Mouse (Mus musculus): ENCODE measurements around the gene Cabcoco1.
A peak's percentile ranks its signal among the peaks of the same experiment; 100 is the strongest.

Cabcoco1 gene

GRCm38 (mm10) chr10:68541139-68541942 lies at the start of gene Cabcoco1:
Cabcoco1 (minus strand) TSS chr10:68541896.
- peak; percentile 38 to 59 for DNase-seq (ENCODE audit: low spot score in 2 of 2)

DNA sequence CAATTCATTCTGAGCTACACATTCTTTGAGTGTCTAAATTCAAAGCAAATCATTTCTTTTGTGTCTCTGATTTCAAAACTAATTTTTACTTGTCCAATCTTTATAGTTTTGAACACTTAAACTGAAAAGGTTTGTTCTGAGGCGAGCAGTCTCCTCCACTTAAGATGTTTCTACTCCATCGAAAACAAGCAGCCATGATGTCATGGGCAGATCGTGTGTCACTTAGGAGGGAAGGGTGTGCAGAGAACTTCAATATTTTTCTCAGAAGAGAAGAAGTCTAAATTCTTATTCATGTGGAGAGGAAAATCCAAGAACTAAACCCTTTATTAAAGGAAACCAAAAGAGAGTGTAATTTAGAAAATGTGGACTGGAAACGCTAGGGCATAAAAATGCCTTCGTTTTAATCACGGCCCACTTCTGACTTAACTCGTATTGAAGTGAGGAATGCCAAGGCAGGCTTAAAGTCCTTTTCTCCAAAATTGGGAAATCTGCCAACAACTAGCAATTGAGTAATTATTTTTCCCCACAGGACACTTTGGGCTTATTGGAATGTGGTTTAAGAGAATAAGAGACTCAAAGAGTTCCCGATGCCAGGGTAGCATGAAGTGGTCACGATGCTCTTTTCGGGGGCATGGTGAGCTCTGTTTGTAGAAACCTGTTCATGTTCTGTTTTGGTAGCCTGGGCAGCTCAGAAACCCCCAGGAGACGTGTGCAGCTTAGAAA lies 48.0 kb upstream of the Cabcoco1 start:
- no peak for DNase-seq (ENCODE audit: low spot score in 2 of 2)

DNA sequence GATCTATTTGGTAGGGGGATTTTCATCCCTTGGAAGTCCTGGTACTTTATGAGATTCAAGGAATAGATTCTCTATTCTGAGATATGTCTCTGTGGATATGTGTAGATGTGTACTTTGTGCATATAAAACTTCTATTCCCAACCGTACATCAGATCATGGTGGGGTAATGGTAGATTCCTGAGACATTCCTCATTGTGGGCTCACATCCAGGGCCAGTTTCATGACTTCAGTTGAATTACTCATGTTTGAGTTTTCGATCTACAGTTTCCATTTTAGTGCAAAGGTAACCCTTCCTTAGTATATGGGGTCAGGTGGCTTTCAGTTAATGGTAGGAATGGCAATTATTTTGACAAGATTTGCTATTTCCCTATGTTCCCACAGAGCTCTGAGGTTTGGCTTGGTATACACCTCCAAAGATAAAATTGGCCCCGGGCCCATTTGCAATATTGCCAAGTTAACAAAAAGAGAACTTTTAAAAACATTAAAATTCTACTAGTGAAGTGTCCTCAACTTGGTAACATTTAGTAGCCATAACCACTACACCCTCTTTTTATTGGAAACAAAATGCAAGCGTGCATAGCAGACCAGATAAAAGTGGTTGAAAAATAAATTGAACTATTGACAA lies 45.8 kb upstream of the Cabcoco1 start:
- DNase-seq (ENCODE audit: low spot score in 2 of 2), result no peak

GRCm38 (mm10) chr10:68577321-68577720 lies 35.6 kb upstream of the Cabcoco1 start:
- DNase-seq (ENCODE audit: low spot score in 2 of 2), result no peak

DNA sequence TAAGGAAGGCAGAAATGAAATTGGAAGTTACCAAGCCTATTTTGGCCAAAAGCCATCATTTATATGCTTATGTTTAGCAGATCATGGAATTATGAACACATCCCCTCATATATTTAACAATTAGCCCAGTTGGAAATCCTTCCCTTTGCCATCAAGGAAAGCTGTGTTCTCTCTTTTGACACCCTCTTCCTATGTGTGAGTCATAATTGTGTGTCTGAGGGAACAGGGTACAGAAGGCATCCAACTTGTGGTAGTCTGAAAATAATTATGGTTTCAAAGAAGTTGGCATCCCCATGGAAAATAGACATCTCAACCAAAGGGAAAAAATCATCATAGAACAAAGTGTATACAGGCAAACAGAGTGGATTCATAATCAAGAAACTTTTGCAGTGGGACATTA lies 26.5 kb upstream of the Cabcoco1 start:
- no peak for DNase-seq (ENCODE audit: low spot score in 2 of 2)

GRCm38 (mm10) chr10:68562344-68562743 lies 20.6 kb upstream of the Cabcoco1 start:
- DNase-seq (ENCODE audit: low spot score in 2 of 2), result no peak

- no peak for DNase-seq (ENCODE audit: low spot score in 2 of 2)
These were observed 17.1 kb upstream of the Cabcoco1 start for GRCm38 (mm10) chr10:68558828-68559219.

DNA sequence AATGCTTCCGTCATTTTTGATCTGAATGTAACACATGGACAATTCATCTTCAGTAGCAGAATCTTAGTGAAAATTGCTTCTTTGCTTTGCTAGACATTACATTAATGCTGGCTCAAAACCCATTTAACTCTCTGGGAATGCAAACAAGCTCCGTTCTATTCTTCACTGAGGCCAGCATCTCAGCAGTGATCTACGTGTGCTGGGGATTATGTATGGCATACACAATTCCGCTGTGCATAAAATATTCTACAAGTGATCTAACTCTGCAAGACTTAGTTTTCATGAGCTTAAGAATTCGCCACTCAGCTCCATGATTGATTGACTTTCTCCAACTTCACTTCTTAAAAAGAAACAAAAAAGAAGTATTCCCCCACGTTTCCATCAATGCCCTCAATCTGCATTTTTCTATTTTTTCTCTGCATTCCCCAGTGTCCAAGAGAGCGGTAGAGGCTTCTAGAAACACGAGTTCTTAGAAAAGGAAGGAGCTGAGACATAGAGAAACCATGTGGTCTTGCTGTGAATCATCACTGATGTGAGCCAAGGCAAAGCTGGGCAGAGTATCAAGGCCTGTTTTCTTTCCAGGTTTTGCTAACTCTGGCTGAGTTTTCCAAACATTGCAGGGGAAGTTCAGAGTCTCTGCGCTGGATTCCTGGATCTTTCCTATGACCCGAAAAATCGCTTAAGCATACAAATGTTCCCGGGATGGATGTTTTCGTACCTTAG lies 16.6 kb upstream of the Cabcoco1 start:
- DNase-seq (ENCODE audit: low spot score in 2 of 2), result peak; percentile 68 to 84

DNA sequence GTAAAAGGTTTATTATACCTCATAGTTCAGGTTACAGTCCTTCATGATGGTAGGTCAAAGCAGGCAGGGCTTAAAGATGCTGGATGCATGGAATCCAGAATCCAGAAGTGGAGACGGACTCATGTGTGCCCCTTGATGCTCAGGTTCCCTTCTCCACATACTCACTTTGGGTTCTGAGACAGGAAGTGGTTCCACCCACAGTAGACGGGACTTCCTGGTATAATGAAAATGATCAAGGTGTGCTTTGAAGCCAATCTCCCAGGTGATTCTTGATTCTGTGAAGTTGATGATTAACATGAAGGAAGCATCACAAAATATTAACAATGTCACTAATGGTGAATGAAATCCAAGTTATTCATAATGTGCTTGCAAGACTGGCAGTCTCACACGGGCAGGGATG lies 12.0 kb upstream of the Cabcoco1 start:
- no peak for DNase-seq (ENCODE audit: low spot score in 2 of 2)

GRCm38 (mm10) chr10:68552556-68552955 lies 10.9 kb upstream of the Cabcoco1 start:
- no peak for DNase-seq (ENCODE audit: low spot score in 2 of 2)

DNA sequence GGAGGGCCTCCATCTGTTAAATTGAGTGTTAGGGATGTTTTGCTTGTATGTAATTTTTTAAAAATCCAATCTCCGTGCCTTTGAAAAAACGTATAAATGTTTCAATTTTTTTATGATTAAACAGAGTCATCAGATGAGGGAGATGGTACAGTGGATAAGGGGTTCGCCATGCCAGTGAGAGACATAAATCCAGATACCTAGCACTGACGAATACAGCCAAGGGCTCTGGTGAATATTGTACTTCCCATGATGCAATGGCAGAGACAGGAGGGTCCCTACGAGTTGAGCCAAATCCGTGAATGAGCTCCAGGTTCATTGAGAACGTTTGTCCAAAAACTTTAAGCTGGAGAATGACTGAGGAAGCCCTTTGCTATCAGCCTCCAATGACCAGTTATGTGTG lies 9.6 kb upstream of the Cabcoco1 start:
- no peak for DNase-seq (ENCODE audit: low spot score in 2 of 2)

GRCm38 (mm10) chr10:68550668-68551267 lies 9.1 kb upstream of the Cabcoco1 start:
- no peak for DNase-seq (ENCODE audit: low spot score in 2 of 2)

GRCm38 (mm10) chr10:68543107-68543506 lies 1.4 kb upstream of the Cabcoco1 start:
- no peak for DNase-seq (ENCODE audit: low spot score in 2 of 2)

GRCm38 (mm10) chr10:68541943-68542420 lies 286 bp upstream of the Cabcoco1 start:
- no peak for DNase-seq (ENCODE audit: low spot score in 2 of 2)

DNA sequence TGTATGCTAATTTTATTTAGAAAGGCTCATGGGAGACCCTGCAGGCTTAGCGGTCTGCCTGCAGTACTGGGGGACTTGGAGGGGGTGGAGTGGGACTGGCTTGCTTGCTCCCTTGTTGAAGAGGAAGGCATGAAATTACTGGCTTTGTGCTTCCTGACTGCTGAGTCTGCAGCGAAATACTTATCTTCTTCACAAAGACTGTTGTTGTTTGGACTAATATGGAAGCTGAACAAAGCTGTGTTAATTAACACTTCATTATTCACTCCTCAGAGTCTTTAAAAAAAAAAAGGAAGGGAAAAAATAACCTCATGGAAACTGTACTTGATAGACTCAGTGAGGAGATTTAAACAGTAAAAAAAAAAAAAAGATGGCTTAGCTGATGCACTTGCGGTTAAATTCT lies 1.1 kb downstream of the Cabcoco1 start:
- DNase-seq (ENCODE audit: low spot score in 2 of 2), result no peak

DNA sequence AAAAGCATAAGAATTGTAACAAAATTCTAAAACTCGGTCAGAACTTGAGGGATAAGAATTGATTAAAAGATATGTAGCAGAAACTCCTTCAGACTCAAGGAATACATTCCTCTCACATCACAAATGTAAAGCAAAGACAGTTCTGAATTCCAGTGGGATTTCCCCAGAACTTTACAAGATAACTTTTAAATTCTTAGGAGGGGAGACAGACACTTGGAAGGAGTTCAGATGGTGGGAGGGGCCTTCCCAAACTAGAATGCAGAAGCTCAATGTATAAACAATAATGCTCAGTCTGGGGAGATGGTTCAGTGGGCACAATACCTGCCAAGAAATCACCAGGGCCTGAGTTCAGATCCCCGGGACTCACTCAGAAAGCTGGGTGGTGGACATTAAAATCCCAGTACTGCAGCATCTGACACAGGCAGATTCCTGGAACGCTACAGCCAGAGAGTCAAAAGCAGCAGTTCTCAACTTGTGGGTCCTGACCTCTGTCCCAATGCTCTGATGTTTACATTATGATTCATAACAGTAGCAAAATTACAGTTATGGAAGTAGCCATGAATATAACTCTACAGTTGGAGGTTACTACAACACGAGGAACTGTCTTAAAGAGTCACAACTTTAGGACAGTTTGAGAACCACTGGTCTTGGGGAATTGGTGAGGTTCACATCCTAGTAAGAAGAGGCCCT lies 4.3 kb downstream of the Cabcoco1 start:
- no peak for DNase-seq (ENCODE audit: low spot score in 2 of 2)

DNA sequence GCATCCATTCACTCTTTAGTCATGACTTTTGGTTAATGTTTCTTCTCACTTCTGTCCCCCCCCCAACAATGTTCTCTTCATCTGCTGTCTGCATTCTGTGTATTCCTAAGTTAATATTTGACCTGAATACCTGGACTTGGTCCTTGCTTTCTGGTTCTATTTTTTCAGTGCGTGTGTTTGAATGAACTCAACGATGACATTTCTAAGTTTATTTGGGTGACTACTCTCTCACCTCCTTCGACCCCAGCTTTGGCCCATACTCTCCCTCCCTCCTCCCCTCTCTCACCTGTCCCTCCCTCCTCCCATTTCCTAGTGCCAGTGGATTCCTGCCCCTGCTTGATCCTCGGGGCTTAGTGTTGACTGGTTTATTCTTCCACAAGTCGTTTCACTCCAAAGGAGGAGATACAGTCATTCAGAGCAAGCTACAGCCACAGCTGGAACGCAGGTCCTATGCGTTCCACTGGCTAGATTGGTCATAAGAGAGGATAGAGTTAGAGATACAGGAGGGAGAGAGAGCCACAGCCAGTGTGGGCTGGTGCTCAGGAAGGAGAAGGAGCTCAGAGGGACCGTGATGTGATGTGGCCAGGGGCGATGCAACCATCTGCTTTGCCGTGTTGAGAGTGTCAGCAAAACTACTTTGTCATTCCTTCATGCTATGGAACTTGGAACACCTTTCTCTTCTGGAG lies 12.2 kb downstream of the Cabcoco1 start:
- no peak for DNase-seq (ENCODE audit: low spot score in 2 of 2)

GRCm38 (mm10) chr10:68528958-68529357 lies 12.7 kb downstream of the Cabcoco1 start:
- DNase-seq (ENCODE audit: low spot score in 2 of 2), result no peak

DNA sequence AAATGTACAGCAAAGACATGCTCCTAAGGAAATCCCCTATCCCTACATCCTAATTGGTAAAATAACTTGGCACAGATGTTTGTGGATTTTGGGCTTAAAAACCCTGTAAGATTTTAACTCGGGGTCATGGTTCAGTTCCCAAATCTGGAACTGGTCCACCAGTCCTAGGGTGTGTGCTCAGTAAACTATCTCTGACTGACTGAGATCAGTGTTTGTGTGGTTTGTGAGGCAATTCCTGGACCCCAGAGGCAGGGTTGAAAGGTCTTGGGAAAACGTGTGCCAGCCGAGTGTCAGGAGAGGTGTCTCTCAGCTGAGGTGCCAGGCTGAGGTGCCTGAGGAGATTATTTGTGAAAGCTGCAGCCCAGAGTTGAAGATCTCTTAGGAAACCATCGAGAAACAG lies 19.6 kb downstream of the Cabcoco1 start:
- no peak for DNase-seq (ENCODE audit: low spot score in 2 of 2)

DNA sequence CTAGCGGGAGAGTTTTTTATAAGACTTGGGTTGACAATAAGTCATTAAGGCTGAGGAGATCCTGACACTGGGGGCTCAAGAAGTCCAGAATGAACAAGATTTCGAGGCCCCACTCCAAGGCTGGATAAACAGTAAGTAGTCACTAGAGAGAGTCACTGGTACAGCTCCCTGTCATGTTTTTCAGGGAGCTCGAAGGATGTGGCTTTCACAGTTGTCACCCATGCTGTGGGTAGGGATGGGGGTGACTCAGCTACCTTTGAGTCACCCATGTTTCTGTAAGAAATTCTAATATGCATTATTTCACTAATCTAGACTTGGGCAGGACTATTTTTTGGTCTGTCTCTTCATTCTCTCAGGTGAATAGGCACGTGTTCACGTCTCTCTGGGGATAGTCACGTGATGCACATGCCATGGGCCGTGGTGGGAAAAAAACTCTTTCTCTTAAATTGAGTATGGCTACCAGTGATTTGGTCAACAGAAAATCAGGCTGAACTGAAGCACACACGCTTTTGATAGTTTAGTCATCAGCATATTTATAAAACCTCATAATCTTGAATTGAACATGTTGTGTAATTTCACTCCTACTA lies 29.2 kb downstream of the Cabcoco1 start:
- DNase-seq (ENCODE audit: low spot score in 2 of 2), result no peak
